Mouse (Mus musculus): ENCODE measurements at regions not wholly inside any gene's neighbourhood (a gene's known extent, or its start where the extent isn't known, plus 50 kb on each side); places are given as distances from the start of the nearest gene placed in this dataset.

DNA sequence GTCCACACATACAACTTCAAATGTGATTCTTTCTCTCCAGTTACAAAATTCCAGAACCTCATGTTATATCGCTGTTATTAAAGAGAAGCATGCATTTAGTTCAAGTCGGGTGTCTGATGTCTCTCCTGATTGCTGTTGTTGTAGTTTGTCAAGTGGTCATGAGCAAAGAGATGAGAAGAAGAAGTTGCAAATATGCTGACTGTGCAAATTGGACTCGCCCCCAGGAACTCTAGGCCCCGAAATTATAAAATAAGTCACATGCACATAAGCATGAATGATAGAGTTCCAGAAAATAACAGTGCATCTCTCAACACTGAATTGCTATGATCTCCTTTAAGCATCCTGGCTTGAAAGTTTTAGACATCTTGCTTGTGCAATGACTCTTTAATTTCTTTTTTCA lies 53.3 kb downstream of the Kif2b start:
- Histone ChIP-seq H3K4me2 (ENCODE audit: low read depth, low read length) (no peak overlapping the region), H3K27ac (ENCODE audit: low read depth) (no peak overlapping the region), H3K27me3 (ENCODE audit: control insufficient read depth, insufficient read depth, low read length) (no peaks in the 10 kb centered on the region), H3K4me3 (ENCODE audit: low read depth, low read length) (no peak overlapping the region), H3K4me1 (ENCODE audit: control insufficient read depth, insufficient read depth) (no peaks in the 10 kb centered on the region), H3K9me3 (replicated peaks; ENCODE audit: control insufficient read depth, low read length) (no peaks in the 10 kb centered on the region), H3K9ac (replicated peaks; ENCODE audit: low read depth, low read length) (no peak overlapping the region), H3K36me3 (replicated peaks; ENCODE audit: control insufficient read depth, insufficient read depth, low read length) (no peaks in the 10 kb centered on the region)
- no peak for TF ChIP-seq CTCF (IDR thresholded peaks at IDR 0.05; ENCODE audit: low read depth)
- TF ChIP-seq EP300 (IDR thresholded peaks at IDR 0.05; ENCODE audit: low read depth) = no peak
- ATAC-seq (ENCODE audit: insufficient read depth, low read depth) = no peak
- 72% methylated on average over 4 of the region's 4 CpGs for WGBS
- no peak for DNase-seq (ENCODE audit: low spot score)

- TF ChIP-seq EP300 (IDR thresholded peaks at IDR 0.05; ENCODE audit: low read depth) = no peak
- TF ChIP-seq CTCF (IDR thresholded peaks at IDR 0.05; ENCODE audit: low read depth) = no peak
- Histone ChIP-seq H3K4me1 (ENCODE audit: control insufficient read depth, insufficient read depth) (no peaks in the 10 kb centered on the region), H3K4me2 (ENCODE audit: low read depth, low read length) (no peak overlapping the region), H3K4me3 (ENCODE audit: low read depth, low read length) (no peak overlapping the region), H3K9ac (replicated peaks; ENCODE audit: low read depth, low read length) (no peak overlapping the region), H3K27ac (ENCODE audit: low read depth) (no peak overlapping the region), H3K36me3 (replicated peaks; ENCODE audit: control insufficient read depth, insufficient read depth, low read length) (no peaks in the 10 kb centered on the region), H3K27me3 (ENCODE audit: control insufficient read depth, insufficient read depth, low read length) (no peaks in the 10 kb centered on the region), H3K9me3 (replicated peaks; ENCODE audit: control insufficient read depth, low read length) (no peaks in the 10 kb centered on the region)
- DNase-seq (ENCODE audit: low spot score) (no peak), ATAC-seq (ENCODE audit: insufficient read depth, low read depth) (no peak)
- 72% methylated on average over 2 of the region's 2 CpGs for WGBS
Observed at GRCm38 (mm10) chr11:91479236-91479635, 98.1 kb downstream of the Kif2b start.

GRCm38 (mm10) chr11:91463578-91464401 lies 113.6 kb downstream of the Kif2b start:
- no peak for DNase-seq (ENCODE audit: low spot score)
- no peaks in the 10 kb centered on the region for H3K36me3 ChIP-seq (replicated peaks; ENCODE audit: control insufficient read depth, insufficient read depth, low read length)
- TF ChIP-seq EP300 (IDR thresholded peaks at IDR 0.05; ENCODE audit: low read depth) = no peak
- TF ChIP-seq CTCF (IDR thresholded peaks at IDR 0.05; ENCODE audit: low read depth) = no peak
- no peak overlapping the region for H3K4me3 ChIP-seq (ENCODE audit: low read depth, low read length)
- H3K27me3 ChIP-seq (ENCODE audit: control insufficient read depth, insufficient read depth, low read length) = no peaks in the 10 kb centered on the region
- no peak for ATAC-seq (ENCODE audit: insufficient read depth, low read depth)
- no peak overlapping the region for H3K27ac ChIP-seq (ENCODE audit: low read depth)
- H3K9ac ChIP-seq (replicated peaks; ENCODE audit: low read depth, low read length) = no peak overlapping the region
- 59% methylated on average over 8 of the region's 8 CpGs for WGBS
- H3K4me2 ChIP-seq (ENCODE audit: low read depth, low read length) = no peak overlapping the region
- H3K4me1 ChIP-seq (ENCODE audit: control insufficient read depth, insufficient read depth) = no peaks in the 10 kb centered on the region
- H3K9me3 ChIP-seq (replicated peaks; ENCODE audit: control insufficient read depth, low read length) = no peaks in the 10 kb centered on the region

DNA sequence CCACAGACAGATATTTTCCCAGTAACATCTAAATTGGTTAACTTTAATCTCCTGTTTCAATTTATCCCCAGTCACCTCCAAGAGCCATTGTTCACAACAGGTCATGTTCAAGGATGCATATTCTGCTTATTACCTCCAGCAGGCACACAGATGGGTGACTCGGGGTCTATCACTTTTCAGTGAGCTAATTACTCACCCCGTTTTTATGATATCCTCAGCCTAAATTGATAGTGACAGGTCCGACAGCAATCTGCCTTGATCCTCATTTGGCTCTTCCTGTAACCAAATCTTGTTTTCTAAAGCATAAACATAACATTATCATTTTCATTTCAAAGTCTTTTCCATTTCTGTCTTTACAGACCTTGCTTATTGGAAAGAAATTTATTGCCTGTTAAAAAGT lies 115.4 kb downstream of the Kif2b start:
- no peaks in the 10 kb centered on the region for H3K4me1 ChIP-seq (ENCODE audit: control insufficient read depth, insufficient read depth)
- no peak overlapping the region for H3K4me2 ChIP-seq (ENCODE audit: low read depth, low read length)
- H3K27ac ChIP-seq (ENCODE audit: low read depth) = no peak overlapping the region
- H3K27me3 ChIP-seq (ENCODE audit: control insufficient read depth, insufficient read depth, low read length) = no peaks in the 10 kb centered on the region
- ATAC-seq (ENCODE audit: insufficient read depth, low read depth) (no peak), DNase-seq (ENCODE audit: low spot score) (no peak)
- TF ChIP-seq EP300 (IDR thresholded peaks at IDR 0.05; ENCODE audit: low read depth) (no peak), CTCF (IDR thresholded peaks at IDR 0.05; ENCODE audit: low read depth) (no peak)
- no peaks in the 10 kb centered on the region for H3K9me3 ChIP-seq (replicated peaks; ENCODE audit: control insufficient read depth, low read length)
- no peak overlapping the region for H3K4me3 ChIP-seq (ENCODE audit: low read depth, low read length)
- no peak overlapping the region for H3K9ac ChIP-seq (replicated peaks; ENCODE audit: low read depth, low read length)
- WGBS = 38% methylated on average over 3 of the region's 3 CpGs
- no peaks in the 10 kb centered on the region for H3K36me3 ChIP-seq (replicated peaks; ENCODE audit: control insufficient read depth, insufficient read depth, low read length)

DNA sequence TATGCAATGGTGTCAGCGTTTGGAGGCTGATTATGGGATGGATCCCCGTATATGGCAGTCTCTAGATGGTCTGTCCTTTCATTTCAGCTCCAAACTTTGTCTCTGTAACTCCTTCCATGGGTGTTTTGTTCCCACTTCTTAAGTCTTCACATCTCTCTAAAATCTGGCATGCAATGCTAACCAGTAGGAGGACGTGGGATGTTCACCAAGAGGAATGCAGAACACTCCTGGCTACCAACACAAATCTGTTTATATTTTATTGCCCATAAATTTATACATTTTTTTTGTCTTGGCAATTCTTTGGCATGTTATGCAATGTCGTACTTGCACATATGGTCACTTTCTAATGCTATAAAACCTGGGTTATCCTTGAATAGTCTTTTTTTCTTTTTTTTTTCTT lies 135.0 kb downstream of the Kif2b start:
- Histone ChIP-seq H3K4me1 (ENCODE audit: control insufficient read depth, insufficient read depth) (no peaks in the 10 kb centered on the region), H3K27me3 (ENCODE audit: control insufficient read depth, insufficient read depth, low read length) (no peaks in the 10 kb centered on the region), H3K9me3 (replicated peaks; ENCODE audit: control insufficient read depth, low read length) (no peaks in the 10 kb centered on the region), H3K27ac (ENCODE audit: low read depth) (no peak overlapping the region), H3K4me3 (ENCODE audit: low read depth, low read length) (no peak overlapping the region), H3K36me3 (replicated peaks; ENCODE audit: control insufficient read depth, insufficient read depth, low read length) (no peaks in the 10 kb centered on the region), H3K4me2 (ENCODE audit: low read depth, low read length) (no peak overlapping the region), H3K9ac (replicated peaks; ENCODE audit: low read depth, low read length) (no peak overlapping the region)
- WGBS = 58% methylated on average over 4 of the region's 4 CpGs
- no peak for TF ChIP-seq EP300 (IDR thresholded peaks at IDR 0.05; ENCODE audit: low read depth)
- TF ChIP-seq CTCF (IDR thresholded peaks at IDR 0.05; ENCODE audit: low read depth) = no peak
- DNase-seq (ENCODE audit: low spot score) = no peak
- no peak for ATAC-seq (ENCODE audit: insufficient read depth, low read depth)

DNA sequence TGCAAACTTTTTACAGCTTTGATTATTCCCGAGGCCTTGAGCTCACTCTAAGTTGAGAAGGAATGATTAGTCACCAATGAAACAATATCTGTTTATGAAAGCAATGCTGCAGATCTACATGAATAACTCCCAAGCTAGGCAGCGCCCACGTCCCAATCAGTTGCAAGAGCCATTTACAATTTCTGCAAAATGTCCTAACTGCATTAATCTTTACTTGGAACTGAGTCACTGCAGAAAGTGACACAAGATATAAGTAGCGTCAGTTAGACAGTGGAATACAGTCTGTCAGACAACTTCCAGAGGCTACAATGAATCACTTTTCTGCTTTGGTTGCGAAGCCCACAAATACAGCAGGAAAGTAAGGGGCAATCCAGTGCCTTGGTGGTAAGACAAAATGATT lies 145.2 kb downstream of the Kif2b start:
- Histone ChIP-seq H3K27ac (ENCODE audit: low read depth) (no peak overlapping the region), H3K27me3 (ENCODE audit: control insufficient read depth, insufficient read depth, low read length) (no peaks in the 10 kb centered on the region), H3K9me3 (replicated peaks; ENCODE audit: control insufficient read depth, low read length) (no peaks in the 10 kb centered on the region), H3K4me3 (ENCODE audit: low read depth, low read length) (no peak overlapping the region), H3K4me1 (ENCODE audit: control insufficient read depth, insufficient read depth) (no peaks in the 10 kb centered on the region), H3K9ac (replicated peaks; ENCODE audit: low read depth, low read length) (no peak overlapping the region), H3K36me3 (replicated peaks; ENCODE audit: control insufficient read depth, insufficient read depth, low read length) (no peaks in the 10 kb centered on the region), H3K4me2 (ENCODE audit: low read depth, low read length) (no peak overlapping the region)
- ATAC-seq (ENCODE audit: insufficient read depth, low read depth) = no peak
- DNase-seq (ENCODE audit: low spot score) = no peak
- TF ChIP-seq EP300 (IDR thresholded peaks at IDR 0.05; ENCODE audit: low read depth) = no peak
- no peak for TF ChIP-seq CTCF (IDR thresholded peaks at IDR 0.05; ENCODE audit: low read depth)
- WGBS = 73% methylated on average over 5 of the region's 5 CpGs
